Mouse (Mus musculus) effector memory CD4-positive, alpha-beta T cell, adult 5 months (primary cell): ENCODE data around the gene Olfr1477. TPM values are rescaled to one million over a fixed set of nuclear protein-coding genes. Genes with fewer than 3 reads are reported as not detected.

Source experiments
- polyA plus RNA-seq: library from polyadenylated mRNA; unstranded; fragments of 100-300 nt; shearing (Covaris generic); gene quantifications from one replicate; pipeline ENCODE4 v1.2.1, GENCODE M21; 2017

Gene Olfr1477
- polyA plus RNA-seq, result not detected

GRCm38 (mm10) chr19:13500246-13500645 is at the start of gene Olfr1477:
TSS of gene Olfr1477 (plus strand) at chr19:13500546.

GRCm38 (mm10) chr19:13455986-13456385 is 44.4 kb upstream of the Olfr1477 start, which contains the start of gene Olfr1472:
TSS of gene Olfr1472 (minus strand) at chr19:13456086.

GRCm38 (mm10) chr19:13469265-13469664 is 31.1 kb upstream of the Olfr1477 start, which contains the start of gene Olfr1474:
TSS of gene Olfr1474 (plus strand) at chr19:13469565.

GRCm38 (mm10) chr19:13480096-13480495 is 20.2 kb upstream of the Olfr1477 start, which contains the start of gene Olfr1475:
TSS of gene Olfr1475 (minus strand) at chr19:13480196.

GRCm38 (mm10) chr19:13527613-13528012 is 27.3 kb downstream of the Olfr1477 start, which contains the start of gene Olfr1480:
TSS of gene Olfr1480 (plus strand) at chr19:13527913.

Other genes with a start within 250 kb of the Olfr1477 start
- gene Olfr1465, start 185.0 kb upstream of the Olfr1477 start, polyA plus RNA-seq, result not detected
- not detected for gene Olfr1466, start 161.7 kb upstream of the Olfr1477 start, polyA plus RNA-seq
- gene Olfr1467, start 138.3 kb upstream of the Olfr1477 start, polyA plus RNA-seq, result 0.14 TPM
- 0.26 TPM for gene Olfr1469, start 92.7 kb upstream of the Olfr1477 start, polyA plus RNA-seq
- not detected for gene Olfr1471, start 57.1 kb upstream of the Olfr1477 start, polyA plus RNA-seq
- gene Olfr1472, start 44.5 kb upstream of the Olfr1477 start, polyA plus RNA-seq, result 0.27 TPM
- gene Olfr1474, start 31.0 kb upstream of the Olfr1477 start, polyA plus RNA-seq, result not detected
- gene Olfr1475, start 20.4 kb upstream of the Olfr1477 start, polyA plus RNA-seq, result not detected
- gene Olfr1480, start 27.4 kb downstream of the Olfr1477 start, polyA plus RNA-seq, result not detected
- gene Olfr1484, start 83.0 kb downstream of the Olfr1477 start, polyA plus RNA-seq, result not detected
- gene Olfr1487, start 116.8 kb downstream of the Olfr1477 start, polyA plus RNA-seq, result not detected
- gene Olfr1489, start 131.1 kb downstream of the Olfr1477 start, polyA plus RNA-seq, result not detected
- not detected for gene Olfr1490, start 150.5 kb downstream of the Olfr1477 start, polyA plus RNA-seq
- gene Olfr1491, start 196.7 kb downstream of the Olfr1477 start, polyA plus RNA-seq, result not detected
- not detected for gene Olfr1493-ps1, start 222.7 kb downstream of the Olfr1477 start, polyA plus RNA-seq
- not detected for gene Olfr1494, start 239.2 kb downstream of the Olfr1477 start, polyA plus RNA-seq